Comparison of ENCODE assay signal across 15 mouse cellular contexts in the genomic region with DNA sequence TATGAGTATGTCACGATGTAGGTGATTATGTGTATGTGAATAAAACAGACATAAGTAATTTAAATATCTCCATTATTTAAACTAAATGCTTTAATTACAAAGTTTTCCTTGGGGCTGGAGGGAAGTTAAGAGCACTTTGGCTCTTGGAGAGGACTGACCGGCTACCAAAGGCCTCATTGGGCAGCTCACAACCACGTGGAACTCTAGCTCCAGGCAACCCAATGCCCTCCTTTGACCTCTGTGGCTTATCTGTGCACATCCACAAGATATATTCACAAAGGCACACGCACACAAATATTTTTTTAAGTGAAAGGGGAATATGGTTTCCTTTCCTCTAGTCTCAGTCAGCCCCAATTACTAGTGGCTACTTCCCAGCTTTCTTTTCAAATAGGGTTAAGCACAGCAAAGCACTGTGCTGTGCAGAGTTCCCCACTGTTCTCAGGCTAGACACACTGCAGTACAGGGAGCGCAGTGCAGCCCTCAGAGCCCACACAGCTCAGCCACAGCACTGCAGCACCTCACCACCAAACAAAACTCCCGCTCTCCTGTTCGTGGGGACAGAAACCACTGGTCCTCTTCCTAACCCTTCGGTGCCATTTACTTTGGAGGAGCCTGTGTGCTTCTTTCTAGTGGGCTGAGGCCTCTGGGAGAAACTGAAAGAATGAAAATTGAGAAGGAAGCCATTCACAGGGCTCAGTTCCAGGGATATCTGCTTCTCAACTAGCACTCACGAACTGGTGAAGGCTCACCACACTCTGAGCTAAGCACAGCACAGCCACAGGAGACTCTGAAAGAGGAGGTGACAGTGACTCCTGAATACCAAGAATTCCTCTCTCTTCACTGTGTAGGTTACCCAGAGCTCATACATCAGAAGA. TPM values are rescaled to one million over a fixed set of nuclear protein-coding genes. Genes with fewer than 3 reads are reported as not detected.
DNase-seq lines count a peak whose midpoint lies in the region; ATAC-seq and TF ChIP-seq lines count a peak whose summit lies in the region.
"Had no signal": no experiment of that assay in that cellular context is flagged by ENCODE, and none has a peak within 500 bp of the region (broad histone marks: within the 10 kb centered on the region; RNA-seq: fewer than 3 reads in every experiment).

No protein-coding gene starts in this region.

- no peak overlapping the region; the same call in 1 of the 2 replicates for H3K4me3 ChIP-seq in heart, embryonic 13.5 days
- H3K4me3 ChIP-seq in heart, adult 2 months, result no peak overlapping the region
- H3K4me3 ChIP-seq in limb, embryonic 13.5 days, result no peak overlapping the region
- H3K4me3 ChIP-seq: forebrain, embryonic 12.5 days had no signal

- H3K4me1 ChIP-seq in heart, embryonic 13.5 days, result peaks cover 42% of the 10 kb centered on the region
- peaks cover 5% of the 10 kb centered on the region for H3K4me1 ChIP-seq in heart, adult 2 months (ENCODE audit: control insufficient read depth, insufficient read depth, low read length)
- peaks cover 37% of the 10 kb centered on the region for H3K4me1 ChIP-seq in limb, embryonic 13.5 days

- H3K9ac ChIP-seq in heart, embryonic 13.5 days, result peak overlapping the region; percentile 70
- no peak overlapping the region for H3K9ac ChIP-seq in heart, adult 2 months (ENCODE audit: low read depth, low read length)
- no peak overlapping the region for H3K9ac ChIP-seq in limb, embryonic 13.5 days
- H3K9ac ChIP-seq: forebrain, embryonic 12.5 days had no signal

- CTCF ChIA-PET in Patski (lab: Charles Lee), result interaction anchor here (1.0 to 1.6 kb wide), 4 partner anchors 9 to 58 kb away, joined by 3 to 10 read pairs (median 3); no protein-coding TSS in a partner anchor

- ATAC-seq in heart, embryonic 13.5 days (ENCODE audit: extremely low read depth, insufficient number of reproducible peaks, low FRiP score, low TSS enrichment), result no peak
- ATAC-seq in Patski, result peak; percentile 41
- 0 out of 2 replicates have a peak, but pooled peaks have one; percentile 11 for ATAC-seq in limb, embryonic 13.5 days (ENCODE audit: low FRiP score, low read depth)
- ATAC-seq: CD4-positive, CD25-positive, alpha-beta regulatory T cell, adult 4 months; intestine, postnatal 0 days had no signal

- 31% methylated on average over 9 of the region's 9 CpGs for WGBS in heart, embryonic 13.5 days
- 56% methylated on average over 9 of the region's 9 CpGs for whole genome bisulfite sequencing in heart, adult 2 months
- WGBS in limb, embryonic 13.5 days, result 56% methylated on average over 9 of the region's 9 CpGs

- H3K9me3 ChIP-seq in heart, embryonic 13.5 days, result no peaks in the 10 kb centered on the region
- H3K9me3 ChIP-seq in limb, embryonic 13.5 days, result no peaks in the 10 kb centered on the region
- H3K9me3 ChIP-seq: forebrain, embryonic 12.5 days had no signal

- no peak for TF ChIP-seq POLR2A in heart, adult 2 months (IDR thresholded peaks at IDR 0.05; ENCODE audit: insufficient read depth, low read depth, low read length)

- POLR2A ChIA-PET in Patski (lab: Charles Lee), result interaction anchor here (0.5 to 1.3 kb wide), 2 partner anchors 9 to 16 kb away, joined by 3 to 5 read pairs; no protein-coding TSS in a partner anchor

- no peak for DNase-seq in heart, adult 2 months
- DNase-seq in left cerebral cortex, adult 18-20 months (ENCODE audit: low spot score in 2 of 2), result peak; percentile 35 to 54
- no peak for DNase-seq in left cerebral cortex, postnatal 25 days (ENCODE audit: low spot score in 2 of 2)
- DNase-seq in Patski (ENCODE audit: low read depth, low spot score), result no peak
- DNase-seq in ovary, postnatal 14 days (ENCODE audit: low spot score), result no peak
- no peak for DNase-seq in spleen, postnatal 4 days (ENCODE audit: low spot score in 2 of 2)
- DNase-seq: adrenal gland, postnatal 25 days; cerebellum, adult 11 months; thymus, postnatal 36 days had no signal

- intact Hi-C loops in heart, adult 2 months (cut with DNase I), result no loop called here
- intact Hi-C loops in left cerebral cortex, postnatal 25 days (cut with DNase I), result loop anchor here (2.0 kb wide), 1 partner anchor 23 kb away; no protein-coding TSS in a partner anchor

- no peaks in the 10 kb centered on the region for H3K36me3 ChIP-seq in heart, embryonic 13.5 days
- H3K36me3 ChIP-seq in heart, adult 2 months (ENCODE audit: control insufficient read depth, insufficient read depth, low read length), result no peaks in the 10 kb centered on the region
- no peaks in the 10 kb centered on the region for H3K36me3 ChIP-seq in limb, embryonic 13.5 days
- H3K36me3 ChIP-seq: forebrain, embryonic 12.5 days had no signal

- TF ChIP-seq EP300 in heart, adult 2 months (IDR thresholded peaks at IDR 0.05; ENCODE audit: insufficient read depth, low read depth, low read length), result no peak

- H3K27ac ChIP-seq in heart, embryonic 13.5 days (replicated peaks), result peak overlapping the region; percentile 93
- H3K27ac ChIP-seq in heart, adult 2 months, result no peak overlapping the region
- H3K27ac ChIP-seq in limb, embryonic 13.5 days, result peak overlapping the region; percentile 44; the same call in 1 of the 2 replicates
- H3K27ac ChIP-seq: forebrain, embryonic 12.5 days had no signal

- in situ Hi-C loops in Patski (cut with MboI; ENCODE audit: low pct_unique_long_range_greater_than_20kb), result no loop called here

- peak overlapping the region; percentile 54 for H3K4me2 ChIP-seq in heart, embryonic 13.5 days
- peak overlapping the region; percentile 21 for H3K4me2 ChIP-seq in limb, embryonic 13.5 days (replicated peaks)
- H3K4me2 ChIP-seq: forebrain, embryonic 12.5 days; midbrain, embryonic 11.5 days had no signal

- no peak for TF ChIP-seq CTCF in heart, adult 2 months (IDR thresholded peaks at IDR 0.05)
- no peak for TF ChIP-seq CTCF in Patski (IDR thresholded peaks at IDR 0.05)

- no peaks in the 10 kb centered on the region; the same call in none of the 2 replicates for H3K79me2 ChIP-seq in heart, adult 2 months (replicated peaks; ENCODE audit: control insufficient read depth, insufficient read depth, low read length)

- H3K27me3 ChIP-seq in heart, embryonic 13.5 days (replicated peaks), result no peaks in the 10 kb centered on the region
- no peaks in the 10 kb centered on the region for H3K27me3 ChIP-seq in heart, adult 2 months (ENCODE audit: control insufficient read depth, insufficient read depth, low read length)
- H3K27me3 ChIP-seq in Patski, result no peaks in the 10 kb centered on the region
- no peaks in the 10 kb centered on the region for H3K27me3 ChIP-seq in limb, embryonic 13.5 days
- H3K27me3 ChIP-seq: forebrain, embryonic 12.5 days had no signal

RNA-seq across cellular contexts. Expression of gene Btbd9, which starts 26.2 kb away (rescaled TPM):
- 43.1 and 44.4 TPM in 2 replicates for polyA plus RNA-seq in heart, embryonic 13.5 days (2015; fragmentation: Nextera tagmentation; extraction: Ambion mirVana)
- 10 to 100 TPM; 20.9 to 22.0 TPM for total RNA-seq in heart, adult 2 months (2021)
- 8.1 and 10.1 TPM in 2 replicates for polyA plus RNA-seq in heart, adult 2 months (2012; rRNA removed)
- 100 to 1,000 TPM; 100 to 101 TPM for total RNA-seq in left cerebral cortex, adult 18-20 months (2021)
- total RNA-seq in left cerebral cortex, postnatal 25 days (2021), result 100 to 1,000 TPM in 1 of 2 experiments, 10 to 100 TPM in 1; 95.6 to 106 TPM
- polyA plus RNA-seq in Patski (2021), result 27.6 TPM
- polyA plus RNA-seq in limb, embryonic 13.5 days (2015; fragmentation: Nextera tagmentation; extraction: Ambion mirVana), result 74.3 and 76.1 TPM in 2 replicates

Comparison
In these comparisons a context has a peak if more than half of its experiments do, and no peak if none do; other contexts are left out.
1. DNase-seq: peak in left cerebral cortex, adult 18-20 months (2 of 2); none in heart, adult 2 months (0 of 2), left cerebral cortex, postnatal 25 days (0 of 2), Patski (single experiment), ovary, postnatal 14 days (single experiment) and spleen, postnatal 4 days (0 of 2).